Mouse (Mus musculus): ENCODE measurements around the gene Fbp1. TPM values are rescaled to one million over a fixed set of nuclear protein-coding genes. Genes with fewer than 3 reads are reported as not detected.
"Not testable (repeated sequence)": the region's sequence is repeated elsewhere in the genome, so short reads cannot be mapped to it uniquely, and the experiment has no call there.

Gene Fbp1
- polyA plus RNA-seq, 1 experiment from 2014 or later, result not detected

GRCm38 (mm10) chr13:62857941-62858915 is 29.9 kb downstream of the Fbp1 start, which contains the start of gene Fbp2:
TSS of gene Fbp2 (minus strand) at chr13:62858422.
- Histone ChIP-seq H3K27me3 (replicated peaks; ENCODE audit: control insufficient read depth, insufficient read depth, low read length) (no peaks in the 10 kb centered on the region), H3K36me3 (ENCODE audit: control insufficient read depth, insufficient read depth) (no peaks in the 10 kb centered on the region), H3K27ac (ENCODE audit: low read length) (no peak within 1 kb of the TSS), H3K9me3 (ENCODE audit: control insufficient read depth, low read length) (no peaks in the 10 kb centered on the region), H3K9ac (replicated peaks; ENCODE audit: low read depth, low read length) (no peak within 1 kb of the TSS), H3K4me2 (ENCODE audit: low read length) (no peak within 1 kb of the TSS), H3K4me1 (replicated peaks; ENCODE audit: control insufficient read depth, insufficient read depth, low read length) (peaks cover 8% of the 10 kb centered on the region; the same call in 1 of the 2 replicates), H3K4me3 (replicated peaks; ENCODE audit: low read length) (no peak within 1 kb of the TSS)
- 77% methylated on average over 21 of the region's 21 CpGs for WGBS
- ATAC-seq, result no peak

GRCm38 (mm10) chr13:62856850-62857249 is 31.2 kb downstream of the Fbp1 start:
- Histone ChIP-seq H3K4me3 (replicated peaks; ENCODE audit: low read length) (no peak overlapping the region), H3K4me2 (ENCODE audit: low read length) (no peak overlapping the region), H3K27ac (ENCODE audit: low read length) (no peak overlapping the region), H3K9ac (replicated peaks; ENCODE audit: low read depth, low read length) (no peak overlapping the region), H3K27me3 (replicated peaks; ENCODE audit: control insufficient read depth, insufficient read depth, low read length) (no peaks in the 10 kb centered on the region), H3K36me3 (ENCODE audit: control insufficient read depth, insufficient read depth) (no peaks in the 10 kb centered on the region), H3K4me1 (replicated peaks; ENCODE audit: control insufficient read depth, insufficient read depth, low read length) (peaks cover 8% of the 10 kb centered on the region; the same call in 1 of the 2 replicates), H3K9me3 (ENCODE audit: control insufficient read depth, low read length) (no peaks in the 10 kb centered on the region)
- 87% methylated on average over 14 of the region's 14 CpGs for WGBS
- 0 out of 2 replicates have a peak, but pooled peaks have one; percentile 1 for ATAC-seq

- no peaks in the 10 kb centered on the region for H3K36me3 ChIP-seq (ENCODE audit: control insufficient read depth, insufficient read depth)
- no peak overlapping the region for H3K27ac ChIP-seq (ENCODE audit: low read length)
- peaks cover 8% of the 10 kb centered on the region; the same call in 1 of the 2 replicates for H3K4me1 ChIP-seq (replicated peaks; ENCODE audit: control insufficient read depth, insufficient read depth, low read length)
- peak overlapping the region; percentile 33 for H3K4me3 ChIP-seq (replicated peaks; ENCODE audit: low read length)
- 5% methylated on average over 5 of the region's 5 CpGs for WGBS
- peak; percentile 91 for ATAC-seq
- no peaks in the 10 kb centered on the region for H3K9me3 ChIP-seq (ENCODE audit: control insufficient read depth, low read length)
- H3K9ac ChIP-seq (replicated peaks; ENCODE audit: low read depth, low read length), result no peak overlapping the region
- H3K27me3 ChIP-seq (replicated peaks; ENCODE audit: control insufficient read depth, insufficient read depth, low read length), result no peaks in the 10 kb centered on the region
- H3K4me2 ChIP-seq (ENCODE audit: low read length), result peak overlapping the region; percentile 52
Observed at GRCm38 (mm10) chr13:62856305-62856675, 31.8 kb downstream of the Fbp1 start.

- H3K27me3 ChIP-seq (replicated peaks; ENCODE audit: control insufficient read depth, insufficient read depth, low read length), result no peaks in the 10 kb centered on the region
- no peak overlapping the region for H3K27ac ChIP-seq (ENCODE audit: low read length)
- H3K4me2 ChIP-seq (ENCODE audit: low read length), result peak overlapping the region; percentile 52
- peaks cover 8% of the 10 kb centered on the region; the same call in 1 of the 2 replicates for H3K4me1 ChIP-seq (replicated peaks; ENCODE audit: control insufficient read depth, insufficient read depth, low read length)
- H3K36me3 ChIP-seq (ENCODE audit: control insufficient read depth, insufficient read depth), result no peaks in the 10 kb centered on the region
- no peaks in the 10 kb centered on the region for H3K9me3 ChIP-seq (ENCODE audit: control insufficient read depth, low read length)
- peak; percentile 19 for ATAC-seq
- 31% methylated on average over 25 of the region's 25 CpGs for WGBS
- peak overlapping the region; percentile 33 for H3K4me3 ChIP-seq (replicated peaks; ENCODE audit: low read length)
- H3K9ac ChIP-seq (replicated peaks; ENCODE audit: low read depth, low read length), result no peak overlapping the region
Observed at GRCm38 (mm10) chr13:62855396-62856304, 32.4 kb downstream of the Fbp1 start.

GRCm38 (mm10) chr13:62854666-62855065 is 33.4 kb downstream of the Fbp1 start:
- ATAC-seq, result no peak
- Histone ChIP-seq H3K9me3 (ENCODE audit: control insufficient read depth, low read length) (no peaks in the 10 kb centered on the region), H3K4me3 (replicated peaks; ENCODE audit: low read length) (no peak overlapping the region), H3K4me2 (ENCODE audit: low read length) (peak overlapping the region; percentile 29; the same call in 1 of the 2 replicates), H3K27me3 (replicated peaks; ENCODE audit: control insufficient read depth, insufficient read depth, low read length) (no peaks in the 10 kb centered on the region), H3K36me3 (ENCODE audit: control insufficient read depth, insufficient read depth) (no peaks in the 10 kb centered on the region), H3K9ac (replicated peaks; ENCODE audit: low read depth, low read length) (no peak overlapping the region), H3K4me1 (replicated peaks; ENCODE audit: control insufficient read depth, insufficient read depth, low read length) (peaks cover 8% of the 10 kb centered on the region; the same call in 1 of the 2 replicates), H3K27ac (ENCODE audit: low read length) (no peak overlapping the region)
- WGBS, result 10% methylated on average over 15 of the region's 15 CpGs

- Histone ChIP-seq H3K4me3 (replicated peaks; ENCODE audit: low read length) (no peak overlapping the region), H3K27ac (ENCODE audit: low read length) (no peak overlapping the region), H3K9ac (replicated peaks; ENCODE audit: low read depth, low read length) (no peak overlapping the region), H3K27me3 (replicated peaks; ENCODE audit: control insufficient read depth, insufficient read depth, low read length) (no peaks in the 10 kb centered on the region), H3K4me2 (ENCODE audit: low read length) (no peak overlapping the region), H3K36me3 (ENCODE audit: control insufficient read depth, insufficient read depth) (no peaks in the 10 kb centered on the region), H3K4me1 (replicated peaks; ENCODE audit: control insufficient read depth, insufficient read depth, low read length) (no peaks in the 10 kb centered on the region), H3K9me3 (ENCODE audit: control insufficient read depth, low read length) (no peaks in the 10 kb centered on the region)
- 49% methylated on average over 4 of the region's 4 CpGs for whole genome bisulfite sequencing
- no peak for ATAC-seq
Observed at GRCm38 (mm10) chr13:62833341-62833740, 54.7 kb downstream of the Fbp1 start.

GRCm38 (mm10) chr13:62832239-62832638 is 55.8 kb downstream of the Fbp1 start:
- ATAC-seq, result no peak
- Histone ChIP-seq H3K9me3 (ENCODE audit: control insufficient read depth, low read length) (no peaks in the 10 kb centered on the region), H3K27ac (ENCODE audit: low read length) (no peak overlapping the region)

GRCm38 (mm10) chr13:62815705-62816104 is 72.4 kb downstream of the Fbp1 start:
- not testable (repeated sequence) for H3K4me2 ChIP-seq (ENCODE audit: low read length); H3K4me1 ChIP-seq (replicated peaks; ENCODE audit: control insufficient read depth, insufficient read depth, low read length); H3K9ac ChIP-seq (replicated peaks; ENCODE audit: low read depth, low read length); H3K27ac ChIP-seq (ENCODE audit: low read length); H3K36me3 ChIP-seq (ENCODE audit: control insufficient read depth, insufficient read depth); ATAC-seq; H3K4me3 ChIP-seq (replicated peaks; ENCODE audit: low read length); H3K27me3 ChIP-seq (replicated peaks; ENCODE audit: control insufficient read depth, insufficient read depth, low read length); H3K9me3 ChIP-seq (ENCODE audit: control insufficient read depth, low read length)
- WGBS, result 83% methylated on average over 3 of the region's 3 CpGs

More at GRCm38 (mm10) chr13:62832239-62832638, 55.8 kb downstream of the Fbp1 start:
- H3K27me3 ChIP-seq (replicated peaks; ENCODE audit: control insufficient read depth, insufficient read depth, low read length), result no peaks in the 10 kb centered on the region
- 75% methylated on average over 2 of the region's 2 CpGs for WGBS
- no peak overlapping the region for H3K4me2 ChIP-seq (ENCODE audit: low read length)
- H3K4me1 ChIP-seq (replicated peaks; ENCODE audit: control insufficient read depth, insufficient read depth, low read length), result no peaks in the 10 kb centered on the region
- no peak overlapping the region for H3K4me3 ChIP-seq (replicated peaks; ENCODE audit: low read length)
- no peak overlapping the region for H3K9ac ChIP-seq (replicated peaks; ENCODE audit: low read depth, low read length)
- no peaks in the 10 kb centered on the region for H3K36me3 ChIP-seq (ENCODE audit: control insufficient read depth, insufficient read depth)
